Mouse (Mus musculus) liver, embryonic 12.5 days (tissue): ENCODE measurements at regions not wholly inside any gene's neighbourhood (a gene's known extent, or its start where the extent isn't known, plus 50 kb on each side); places are given as distances from the start of the nearest gene placed in this dataset.

Experiments used
- ATAC-seq: fragments of 200-750 bp; cut with Nextera tagmentation; 2 replicates; pipeline ENCODE4 v1.8.0; 2017; ENCODE audit warnings: moderate number of reproducible peaks, mild to moderate bottlenecking, moderate library complexity
- H3K27ac ChIP-seq: fragments of 300-500 bp; sonication (generic); 2 replicates; pipeline ENCODE4 v1.5.1; 2016; ENCODE audit warnings: mild to moderate bottlenecking
- H3K27me3 ChIP-seq: fragments of 300-500 bp; sonication (generic); replicated peaks from 2 replicates; pipeline ENCODE4 v1.6.1; 2016; ENCODE audit warnings: mild to moderate bottlenecking, moderate library complexity
- H3K36me3 ChIP-seq: fragments of 300-500 bp; sonication (generic); 2 replicates; pipeline ENCODE4 v1.6.1; 2016; ENCODE audit warnings: mild to moderate bottlenecking, moderate library complexity
- H3K4me1 ChIP-seq: fragments of 300-500 bp; sonication (generic); 2 replicates; pipeline ENCODE4 v1.6.1; 2016
- H3K4me2 ChIP-seq: fragments of 300-500 bp; sonication (generic); 2 replicates; pipeline ENCODE4 v1.6.1; 2016; ENCODE audit warnings: mild to moderate bottlenecking, moderate library complexity
- H3K4me3 ChIP-seq: fragments of 300-500 bp; sonication (generic); 2 replicates; pipeline ENCODE4 v1.5.1; 2016; ENCODE audit warnings: mild to moderate bottlenecking, moderate library complexity
- H3K9ac ChIP-seq: fragments of 300-500 bp; sonication (generic); 2 replicates; pipeline ENCODE4 v1.6.1; 2016; ENCODE audit warnings: mild to moderate bottlenecking, moderate library complexity
- H3K9me3 ChIP-seq: fragments of 300-500 bp; sonication (generic); replicated peaks from 2 replicates; pipeline ENCODE4 v1.6.1; 2016; ENCODE audit warnings: mild to moderate bottlenecking, moderate library complexity
- WGBS: fragments of 180-500 bp; shearing (Covaris S2); methylation state at CpG from one replicate; pipeline ENCODE4 v1.1.7; 2016; ENCODE audit not compliant: insufficient replicate concordance; 5-methylcytosine and 5-hydroxymethylcytosine counted together

- Histone ChIP-seq H3K9me3 (no peaks in the 10 kb centered on the region), H3K27ac (no peak overlapping the region), H3K4me2 (no peak overlapping the region), H3K36me3 (no peaks in the 10 kb centered on the region), H3K9ac (no peak overlapping the region), H3K4me1 (no peaks in the 10 kb centered on the region), H3K4me3 (no peak overlapping the region), H3K27me3 (no peaks in the 10 kb centered on the region)
- no peak for ATAC-seq
- 27% methylated on average over 2 of the region's 2 CpGs for WGBS
These were observed 348.3 kb upstream of the Igfbp3 start for GRCm38 (mm10) chr11:7562029-7562428.

- no peak for ATAC-seq
- Histone ChIP-seq H3K27me3 (no peaks in the 10 kb centered on the region), H3K27ac (no peak overlapping the region), H3K9ac (no peak overlapping the region), H3K4me1 (no peaks in the 10 kb centered on the region), H3K4me3 (no peak overlapping the region), H3K36me3 (no peaks in the 10 kb centered on the region), H3K9me3 (no peaks in the 10 kb centered on the region), H3K4me2 (no peak overlapping the region)
- WGBS, result 52% methylated on average over 1 of the region's 1 CpGs
These were observed 347.7 kb upstream of the Igfbp3 start for GRCm38 (mm10) chr11:7561437-7561836.

- H3K9me3 ChIP-seq, result no peaks in the 10 kb centered on the region
- H3K4me1 ChIP-seq, result no peaks in the 10 kb centered on the region
- H3K27me3 ChIP-seq, result no peaks in the 10 kb centered on the region
- H3K36me3 ChIP-seq, result no peaks in the 10 kb centered on the region
- ATAC-seq, result no peak
- no peak overlapping the region for H3K4me3 ChIP-seq
- no peak overlapping the region for H3K9ac ChIP-seq
- WGBS, result 60% methylated on average over 6 of the region's 6 CpGs
- H3K27ac ChIP-seq, result no peak overlapping the region
- H3K4me2 ChIP-seq, result no peak overlapping the region
These were observed 342.0 kb upstream of the Igfbp3 start for GRCm38 (mm10) chr11:7555613-7556274.

GRCm38 (mm10) chr11:7552154-7552553 lies 338.4 kb upstream of the Igfbp3 start:
- 67% methylated on average over 3 of the region's 3 CpGs for WGBS

GRCm38 (mm10) chr11:7547796-7548195 lies 334.1 kb upstream of the Igfbp3 start:
- 62% methylated on average over 2 of the region's 2 CpGs for WGBS
- Histone ChIP-seq H3K27ac (no peak overlapping the region), H3K27me3 (no peaks in the 10 kb centered on the region), H3K9ac (no peak overlapping the region), H3K4me2 (no peak overlapping the region), H3K9me3 (no peaks in the 10 kb centered on the region), H3K36me3 (no peaks in the 10 kb centered on the region), H3K4me3 (no peak overlapping the region), H3K4me1 (no peaks in the 10 kb centered on the region)
- ATAC-seq, result no peak

More at GRCm38 (mm10) chr11:7552154-7552553, 338.4 kb upstream of the Igfbp3 start:
- Histone ChIP-seq H3K36me3 (no peaks in the 10 kb centered on the region), H3K4me3 (no peak overlapping the region), H3K4me2 (no peak overlapping the region), H3K4me1 (no peaks in the 10 kb centered on the region), H3K27me3 (no peaks in the 10 kb centered on the region), H3K9me3 (no peaks in the 10 kb centered on the region), H3K9ac (no peak overlapping the region), H3K27ac (no peak overlapping the region)
- no peak for ATAC-seq

- no peaks in the 10 kb centered on the region for H3K4me1 ChIP-seq
- H3K4me3 ChIP-seq, result no peak overlapping the region
- H3K27me3 ChIP-seq, result no peaks in the 10 kb centered on the region
- H3K27ac ChIP-seq, result no peak overlapping the region
- H3K9me3 ChIP-seq, result no peaks in the 10 kb centered on the region
- H3K9ac ChIP-seq, result no peak overlapping the region
- no peak overlapping the region for H3K4me2 ChIP-seq
- 63% methylated on average over 2 of the region's 2 CpGs for WGBS
- no peaks in the 10 kb centered on the region for H3K36me3 ChIP-seq
- ATAC-seq, result no peak
These were observed 331.9 kb upstream of the Igfbp3 start for GRCm38 (mm10) chr11:7545621-7546020.

GRCm38 (mm10) chr11:7534590-7534989 lies 320.9 kb upstream of the Igfbp3 start:
- Histone ChIP-seq H3K27ac (no peak overlapping the region), H3K4me1 (no peaks in the 10 kb centered on the region), H3K4me3 (no peak overlapping the region), H3K36me3 (no peaks in the 10 kb centered on the region), H3K4me2 (no peak overlapping the region), H3K27me3 (no peaks in the 10 kb centered on the region), H3K9ac (no peak overlapping the region), H3K9me3 (no peaks in the 10 kb centered on the region)
- no peak for ATAC-seq
- WGBS, result 23% methylated on average over 2 of the region's 2 CpGs

- H3K4me1 ChIP-seq, result no peaks in the 10 kb centered on the region
- no peak overlapping the region for H3K4me3 ChIP-seq
- H3K27ac ChIP-seq, result no peak overlapping the region
- no peaks in the 10 kb centered on the region for H3K9me3 ChIP-seq
- H3K9ac ChIP-seq, result no peak overlapping the region
- ATAC-seq, result no peak
- no peaks in the 10 kb centered on the region for H3K27me3 ChIP-seq
- no peaks in the 10 kb centered on the region for H3K36me3 ChIP-seq
- H3K4me2 ChIP-seq, result no peak overlapping the region
- 38% methylated on average over 1 of the region's 1 CpGs for WGBS
These were observed 319.6 kb upstream of the Igfbp3 start for GRCm38 (mm10) chr11:7533327-7533726.

- 70% methylated on average over 3 of the region's 3 CpGs for WGBS
- no peak overlapping the region for H3K9ac ChIP-seq
- H3K27me3 ChIP-seq, result no peaks in the 10 kb centered on the region
- no peak overlapping the region for H3K27ac ChIP-seq
- no peaks in the 10 kb centered on the region for H3K36me3 ChIP-seq
- no peak overlapping the region for H3K4me3 ChIP-seq
- H3K9me3 ChIP-seq, result no peaks in the 10 kb centered on the region
- H3K4me2 ChIP-seq, result no peak overlapping the region
- ATAC-seq, result no peak
- no peaks in the 10 kb centered on the region for H3K4me1 ChIP-seq
These were observed 318.1 kb upstream of the Igfbp3 start for GRCm38 (mm10) chr11:7531847-7532246.

- no peaks in the 10 kb centered on the region for H3K27me3 ChIP-seq
- H3K27ac ChIP-seq, result no peak overlapping the region
- H3K4me2 ChIP-seq, result no peak overlapping the region
- no peaks in the 10 kb centered on the region for H3K4me1 ChIP-seq
- WGBS, result 73% methylated on average over 6 of the region's 6 CpGs
- no peak for ATAC-seq
- no peak overlapping the region for H3K9ac ChIP-seq
- no peak overlapping the region for H3K4me3 ChIP-seq
- H3K36me3 ChIP-seq, result no peaks in the 10 kb centered on the region
- no peaks in the 10 kb centered on the region for H3K9me3 ChIP-seq
These were observed 316.9 kb upstream of the Igfbp3 start for GRCm38 (mm10) chr11:7530482-7531148.

GRCm38 (mm10) chr11:7519556-7519955 lies 305.8 kb upstream of the Igfbp3 start:
- Histone ChIP-seq H3K27ac (no peak overlapping the region), H3K4me2 (no peak overlapping the region), H3K4me1 (no peaks in the 10 kb centered on the region), H3K9me3 (no peaks in the 10 kb centered on the region), H3K4me3 (no peak overlapping the region), H3K27me3 (no peaks in the 10 kb centered on the region), H3K9ac (no peak overlapping the region), H3K36me3 (no peaks in the 10 kb centered on the region)
- no peak for ATAC-seq
- WGBS, result 58% methylated on average over 2 of the region's 2 CpGs

GRCm38 (mm10) chr11:7508861-7509260 lies 295.1 kb upstream of the Igfbp3 start:
- no peak overlapping the region for H3K4me3 ChIP-seq
- no peaks in the 10 kb centered on the region for H3K27me3 ChIP-seq
- no peaks in the 10 kb centered on the region for H3K36me3 ChIP-seq
- H3K27ac ChIP-seq, result no peak overlapping the region
- 52% methylated on average over 5 of the region's 5 CpGs for WGBS
- H3K9me3 ChIP-seq, result no peaks in the 10 kb centered on the region
- H3K4me1 ChIP-seq, result no peaks in the 10 kb centered on the region
- ATAC-seq, result no peak
- no peak overlapping the region for H3K4me2 ChIP-seq
- H3K9ac ChIP-seq, result no peak overlapping the region
